Mouse (Mus musculus) thymus, postnatal 14 days (tissue): ENCODE results near the gene Stom.

Source experiments
- DNase-seq: peaks from one replicate; pipeline ENCODE4 v3.0.0; 2021

The Stom gene

GRCm38 (mm10) chr2:35270531-35270984 lies 66.2 kb downstream of the Stom start:
- peak; percentile 73 for DNase-seq

- no peak for DNase-seq
Observed at GRCm38 (mm10) chr2:35269716-35270260, 67.0 kb downstream of the Stom start.

GRCm38 (mm10) chr2:35269136-35269535 lies 67.6 kb downstream of the Stom start:
- no peak for DNase-seq

DNA sequence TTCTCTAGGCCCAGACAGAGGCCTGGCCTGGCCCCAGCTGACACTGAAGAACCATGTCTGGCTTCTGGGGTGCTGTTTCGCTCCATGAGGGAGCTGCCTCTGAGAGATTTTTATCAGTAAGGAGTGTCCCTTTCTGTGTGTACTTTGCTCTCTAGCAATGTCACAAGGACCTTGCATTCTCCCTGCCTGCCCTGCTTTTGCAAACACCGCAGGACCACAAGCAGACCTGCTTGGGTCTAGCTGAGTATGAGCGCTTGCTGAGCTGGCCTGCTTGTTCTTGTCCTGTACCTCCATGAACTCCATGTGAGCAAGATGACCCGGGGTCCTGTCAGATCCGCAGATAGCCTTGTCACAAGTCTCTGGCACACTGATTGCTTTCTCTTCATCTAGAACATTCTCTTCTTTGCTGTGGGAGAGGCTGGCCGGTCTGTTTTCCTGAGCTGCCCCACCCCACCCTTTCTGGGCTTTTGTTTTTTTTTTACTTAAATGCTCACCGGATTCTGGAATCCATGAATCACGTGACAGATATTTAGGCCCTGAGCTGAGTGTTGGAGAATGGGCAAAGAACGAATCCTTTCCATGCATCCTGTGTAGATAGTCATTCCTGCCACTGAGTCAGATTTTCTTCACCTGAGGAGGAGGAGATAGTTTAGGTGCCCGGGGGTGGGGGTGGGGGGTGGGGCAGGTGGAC lies 68.8 kb downstream of the Stom start:
- no peak for DNase-seq

- no peak for DNase-seq
Observed at GRCm38 (mm10) chr2:35267156-35267875, 69.5 kb downstream of the Stom start.

DNA sequence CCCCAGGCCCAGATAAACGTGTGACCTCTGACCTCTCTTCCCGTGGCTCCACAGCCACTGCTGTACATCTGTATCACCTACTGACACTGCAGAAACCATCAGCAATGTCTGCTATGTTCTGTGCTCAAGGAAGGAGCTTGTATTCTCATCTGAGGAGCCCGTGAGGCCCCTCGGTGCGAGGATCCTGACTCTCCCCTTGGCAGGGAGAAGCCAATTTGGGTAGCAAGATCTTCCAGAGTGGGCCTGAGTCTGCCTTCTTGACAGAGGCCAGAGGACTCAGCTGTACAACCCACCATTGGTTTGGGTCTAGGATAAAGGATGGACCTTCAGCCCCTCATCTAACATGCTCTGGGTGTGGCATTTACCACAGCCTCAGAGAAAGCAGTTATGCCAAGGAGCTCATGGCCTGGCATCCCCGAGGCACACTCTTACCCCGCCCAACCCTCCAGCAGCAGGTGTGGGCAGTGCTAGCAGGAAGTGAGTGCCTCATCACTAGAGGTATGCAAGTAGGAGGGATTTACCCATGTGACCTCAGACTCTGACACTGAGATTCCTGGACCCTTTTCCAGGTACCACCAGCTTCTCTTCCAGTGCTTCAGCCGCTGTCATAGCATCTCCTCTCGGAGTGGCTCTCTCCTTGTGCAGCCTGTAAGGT lies 70.4 kb downstream of the Stom start:
- no peak for DNase-seq

DNA sequence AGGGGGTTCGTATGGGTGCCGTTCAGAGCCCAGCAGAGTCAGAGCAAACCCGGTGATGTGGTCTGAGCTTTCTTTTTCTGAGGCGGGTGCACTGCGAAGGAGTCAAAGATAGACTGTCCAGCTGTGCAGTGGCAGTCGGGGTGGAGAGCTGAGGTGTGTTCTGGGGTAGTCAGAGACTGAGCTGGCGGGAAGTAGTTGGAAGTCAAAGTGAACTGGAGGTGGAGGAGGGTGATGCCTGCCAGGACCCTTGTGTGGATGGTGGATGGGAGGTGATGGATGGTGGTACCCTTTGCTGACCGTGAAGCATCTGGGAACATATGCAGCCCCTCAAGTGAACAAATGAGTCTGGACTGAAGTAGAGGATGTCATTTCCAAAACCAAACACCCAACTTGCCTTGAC lies 71.0 kb downstream of the Stom start:
- no peak for DNase-seq

DNA sequence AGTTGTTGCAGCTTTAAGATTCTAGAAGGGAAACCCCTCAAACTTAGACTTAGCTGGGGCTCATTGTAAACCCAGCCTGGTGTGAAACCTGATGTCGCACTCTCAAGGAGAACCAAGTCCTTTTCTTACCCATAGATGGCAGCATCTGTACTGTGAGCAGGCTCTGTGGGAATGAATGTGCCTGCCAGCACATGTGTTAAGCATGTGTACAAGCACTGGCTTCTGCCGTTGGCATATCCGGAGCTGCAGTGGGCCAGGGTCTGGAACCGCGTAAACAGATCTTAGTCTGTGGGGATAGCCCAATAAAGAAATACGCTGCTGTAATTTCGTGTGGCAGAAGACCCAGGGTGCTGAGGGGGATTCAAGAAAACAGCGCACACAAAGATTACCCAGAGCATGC lies 71.5 kb downstream of the Stom start:
- peak; percentile 72 for DNase-seq

GRCm38 (mm10) chr2:35264095-35264494 lies 72.7 kb downstream of the Stom start:
- no peak for DNase-seq
